8 mouse cellular contexts compared by ENCODE assay signal in genomic region chr1:156633095-156633494, GRCm38 (mm10). TPM values are rescaled to one million over a fixed set of nuclear protein-coding genes. Genes with fewer than 3 reads are reported as not detected.
DNase-seq lines count a peak whose midpoint lies in the region; ATAC-seq and TF ChIP-seq lines count a peak whose summit lies in the region.

No protein-coding gene starts in this region.

- H3K4me1 ChIP-seq in limb, embryonic 13.5 days = no peaks in the 10 kb centered on the region
- H3K4me1 ChIP-seq in limb, embryonic 10.5 days = no peaks in the 10 kb centered on the region
- no peaks in the 10 kb centered on the region for H3K4me1 ChIP-seq in kidney, embryonic 14.5 days (ENCODE audit: control insufficient read depth, insufficient read depth, low read length)
- H3K4me1 ChIP-seq in neural tube, embryonic 13.5 days (replicated peaks) = no peaks in the 10 kb centered on the region

- peak; percentile 44; the same call in 1 of the 2 replicates for ATAC-seq in limb, embryonic 13.5 days (ENCODE audit: low FRiP score, low read depth)
- ATAC-seq in Patski = peak; percentile 54
- peak; percentile 60 for ATAC-seq in kidney, embryonic 14.5 days (ENCODE audit: low FRiP score, low TSS enrichment)
- ATAC-seq in neural tube, embryonic 13.5 days (ENCODE audit: low read depth) = 0 out of 2 replicates have a peak, but pooled peaks have one; percentile 25

- WGBS in limb, embryonic 13.5 days = 72% methylated on average over 10 of the region's 10 CpGs
- 83% methylated on average over 10 of the region's 10 CpGs for WGBS in limb, embryonic 10.5 days
- WGBS in kidney, embryonic 14.5 days = 78% methylated on average over 10 of the region's 10 CpGs
- WGBS in neural tube, embryonic 13.5 days = 79% methylated on average over 10 of the region's 10 CpGs

- no peak for DNase-seq in limb, embryonic 10.5 days (ENCODE audit: low spot score)
- no peak for DNase-seq in Patski (ENCODE audit: low read depth, low spot score)
- DNase-seq in embryo, embryonic 11 days = peak; percentile 80
- DNase-seq in ovary, adult 18-20 months (ENCODE audit: low spot score) = no peak
- no peak for DNase-seq in frontal cortex, postnatal 36 days (ENCODE audit: low spot score in 2 of 2)

- in situ Hi-C loops in Patski (cut with MboI; ENCODE audit: low pct_unique_long_range_greater_than_20kb) = loop anchor here (5.0 to 10.0 kb wide), 3 partner anchors 51 to 188 kb away; no protein-coding TSS in a partner anchor

- H3K27ac ChIP-seq in limb, embryonic 13.5 days = no peak overlapping the region
- no peak overlapping the region for H3K27ac ChIP-seq in limb, embryonic 10.5 days
- H3K27ac ChIP-seq in kidney, embryonic 14.5 days (ENCODE audit: low read depth, low read length) = no peak overlapping the region
- no peak overlapping the region for H3K27ac ChIP-seq in neural tube, embryonic 13.5 days (replicated peaks)

- H3K27me3 ChIP-seq in limb, embryonic 13.5 days = no peaks in the 10 kb centered on the region
- no peaks in the 10 kb centered on the region for H3K27me3 ChIP-seq in limb, embryonic 10.5 days (ENCODE audit: low read depth, poor library complexity, severe bottlenecking)
- no peaks in the 10 kb centered on the region for H3K27me3 ChIP-seq in Patski
- no peaks in the 10 kb centered on the region for H3K27me3 ChIP-seq in kidney, embryonic 14.5 days (ENCODE audit: control insufficient read depth, insufficient read depth, low read length)
- H3K27me3 ChIP-seq in neural tube, embryonic 13.5 days = no peaks in the 10 kb centered on the region

- H3K36me3 ChIP-seq in limb, embryonic 13.5 days = peaks cover 73% of the 10 kb centered on the region
- H3K36me3 ChIP-seq in limb, embryonic 10.5 days = peaks cover 85% of the 10 kb centered on the region
- H3K36me3 ChIP-seq in kidney, embryonic 14.5 days (ENCODE audit: control insufficient read depth, insufficient read depth, low read length) = peaks cover 61% of the 10 kb centered on the region
- H3K36me3 ChIP-seq in neural tube, embryonic 13.5 days = peaks cover 74% of the 10 kb centered on the region

- peak; percentile 74 for TF ChIP-seq CTCF in Patski (IDR thresholded peaks at IDR 0.05)

- H3K9me3 ChIP-seq in limb, embryonic 13.5 days = 0 out of 2 replicates have a peak, but pooled peaks cover 4% of the 10 kb centered on the region
- no peaks in the 10 kb centered on the region for H3K9me3 ChIP-seq in limb, embryonic 10.5 days (replicated peaks)
- no peaks in the 10 kb centered on the region for H3K9me3 ChIP-seq in kidney, embryonic 14.5 days (ENCODE audit: control insufficient read depth, low read length)
- H3K9me3 ChIP-seq in neural tube, embryonic 13.5 days = no peaks in the 10 kb centered on the region

- CTCF ChIA-PET in Patski (lab: Charles Lee) = interaction anchor here (1.3 kb wide), 1 partner anchor 8 kb away, joined by 3 read pairs; no protein-coding TSS in a partner anchor

- no peak overlapping the region for H3K9ac ChIP-seq in limb, embryonic 13.5 days
- H3K9ac ChIP-seq in kidney, embryonic 14.5 days (ENCODE audit: low read depth, low read length) = no peak overlapping the region
- H3K9ac ChIP-seq in neural tube, embryonic 13.5 days = no peak overlapping the region

- H3K4me2 ChIP-seq in limb, embryonic 13.5 days (replicated peaks) = no peak overlapping the region
- no peak overlapping the region for H3K4me2 ChIP-seq in kidney, embryonic 14.5 days (replicated peaks; ENCODE audit: low read depth, low read length)
- no peak overlapping the region for H3K4me2 ChIP-seq in neural tube, embryonic 13.5 days

- no peak overlapping the region for H3K4me3 ChIP-seq in limb, embryonic 13.5 days
- H3K4me3 ChIP-seq in limb, embryonic 10.5 days = no peak overlapping the region
- no peak overlapping the region for H3K4me3 ChIP-seq in kidney, embryonic 14.5 days (ENCODE audit: low read length)
- H3K4me3 ChIP-seq in neural tube, embryonic 13.5 days = no peak overlapping the region

- POLR2A ChIA-PET in Patski (lab: Charles Lee) = no interaction called here

RNA-seq across cellular contexts. Expression of gene Tor3a, which starts 41.1 kb away (rescaled TPM):
- polyA plus RNA-seq in limb, embryonic 13.5 days (2015; fragmentation: Nextera tagmentation; extraction: Ambion mirVana) = 8.3 and 8.4 TPM in 2 replicates
- polyA plus RNA-seq in limb, embryonic 10.5 days (2016; fragmentation: Nextera tagmentation; extraction: Ambion mirVana) = 5.9 and 6.9 TPM in 2 replicates
- 29.5 TPM for polyA plus RNA-seq in Patski (2021)
- polyA plus RNA-seq in kidney, embryonic 14.5 days (2014; fragmentation: Nextera tagmentation; extraction: Ambion mirVana) = 15.5 and 21.1 TPM in 2 replicates
- 2.4 and 3.2 TPM in 2 replicates for polyA plus RNA-seq in neural tube, embryonic 13.5 days (2015; fragmentation: Nextera tagmentation; extraction: Ambion mirVana)
